Mouse (Mus musculus) spleen, adult 2 months (tissue): ENCODE results near the gene Rhbdf2.

Experiments used
- CTCF ChIP-seq: fragments of 200-500 bp; IDR thresholded peaks from 2 replicates; pipeline ENCODE4 v1.5.1; 2011; ENCODE audit warnings: mild to moderate bottlenecking, inconsistent platforms; ENCODE audit not compliant: insufficient read depth, insufficient read length, insufficient replicate concordance; ENCODE audit errors: extremely low read depth
- POLR2A ChIP-seq: fragments of 200-500 bp; IDR thresholded peaks from 2 replicates; pipeline ENCODE4 v1.6.1; 2011; ENCODE audit warnings: low read depth, low read length, inconsistent platforms

DNA sequence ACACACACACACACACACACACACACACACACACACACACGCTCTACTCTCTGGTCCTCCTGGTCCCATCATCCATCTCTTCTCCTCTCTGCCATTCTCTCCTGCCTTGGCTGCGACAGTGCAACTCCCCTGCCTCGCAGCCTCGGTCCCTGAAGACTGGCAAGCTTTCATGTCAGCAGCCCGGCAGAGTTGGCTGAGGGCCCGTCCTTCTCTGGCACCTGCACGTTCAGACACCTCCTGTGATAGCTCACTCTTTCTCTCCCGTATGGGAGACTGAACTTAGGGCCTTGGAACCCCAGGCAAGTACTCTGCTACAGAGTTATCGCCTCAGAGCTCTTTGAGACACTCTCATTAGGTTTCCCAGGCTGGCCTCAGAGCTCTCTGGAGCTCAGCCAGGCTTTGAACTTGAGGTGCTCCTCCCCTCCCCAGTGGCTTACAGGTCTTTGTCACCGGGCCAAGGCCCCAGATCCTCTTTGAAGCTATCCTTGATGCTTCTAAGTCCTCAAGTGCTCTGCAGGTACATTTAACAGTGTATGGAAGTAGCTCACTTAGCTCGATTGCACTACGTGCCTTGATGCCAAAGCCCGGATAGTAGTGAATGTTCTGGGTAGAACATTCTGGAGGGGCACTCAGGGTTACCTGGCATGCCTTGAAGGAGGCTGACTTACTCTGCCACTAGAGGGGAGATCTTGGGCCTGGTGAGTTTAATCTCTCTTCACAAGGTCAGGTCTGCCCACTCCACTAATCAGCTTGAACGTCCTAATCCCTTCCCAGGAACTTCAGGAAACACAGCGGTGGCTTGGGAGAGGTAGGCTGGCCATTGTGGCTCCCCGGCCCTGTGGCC lies 29.8 kb upstream of the Rhbdf2 start:
- TF ChIP-seq CTCF, result no peak
- TF ChIP-seq POLR2A, result no peak
